Mouse (Mus musculus) duodenum, adult 2 months (tissue): ENCODE measurements around the gene Ptf1a. TPM values are rescaled to one million over a fixed set of nuclear protein-coding genes. Genes with fewer than 3 reads are reported as not detected.

Source experiments
- polyA plus RNA-seq: library from polyadenylated mRNA; depleted of rRNA; stranded (reverse); fragments of >200 nt; gene quantifications from 2 replicates; pipeline ENCODE4 v1.2.3, GENCODE M21; 2012; ENCODE audit warnings: low replicate concordance; rRNA removed

The Ptf1a gene
- polyA plus RNA-seq, result 5.7 TPM in 1 of 2 replicates, not detected in the other

GRCm38 (mm10) chr2:19444931-19445831 is at the start of gene Ptf1a:
Gene Ptf1a, plus strand, starts transcription at chr2:19445663.

Other genes starting within 250 kb of the Ptf1a start
- gene Armc3, start 246.4 kb upstream of the Ptf1a start, polyA plus RNA-seq, result 0.09 TPM in 1 of 2 replicates, not detected in the other
- gene Msrb2, start 74.2 kb upstream of the Ptf1a start, polyA plus RNA-seq, result 1.0 and 1.4 TPM in 2 replicates
- not detected in 2 replicates for gene 4921504E06Rik, start 108.3 kb downstream of the Ptf1a start, polyA plus RNA-seq
- 5.5 and 5.6 TPM in 2 replicates for gene Otud1, start 212.1 kb downstream of the Ptf1a start, polyA plus RNA-seq